Mouse (Mus musculus): ENCODE results near the gene Arhgap45.

Arhgap45 gene

GRCm38 (mm10) chr10:80014484-80015290, 1.8 kb upstream of the Arhgap45 start:
- in situ Hi-C loops (cut with MseI, MboI), result no loop called here

GRCm38 (mm10) chr10:80015583-80015982, 870 bp upstream of the Arhgap45 start:
- in situ Hi-C loops (cut with MseI, MboI), result no loop called here

GRCm38 (mm10) chr10:80016931-80017330, 478 bp downstream of the Arhgap45 start:
- in situ Hi-C loops (cut with MseI, MboI), result no loop called here

- in situ Hi-C loops (cut with MseI, MboI), result no loop called here
Measured at GRCm38 (mm10) chr10:80017361-80017760, 908 bp downstream of the Arhgap45 start.

- in situ Hi-C loops (cut with MseI, MboI), result no loop called here
Measured at GRCm38 (mm10) chr10:80017771-80018170, 1.3 kb downstream of the Arhgap45 start.

- in situ Hi-C loops (cut with MseI, MboI), result no loop called here
Measured at GRCm38 (mm10) chr10:80018739-80019297, 2.4 kb downstream of the Arhgap45 start.

- in situ Hi-C loops (cut with MseI, MboI), result no loop called here
Measured at GRCm38 (mm10) chr10:80019471-80020131, 3.1 kb downstream of the Arhgap45 start.

GRCm38 (mm10) chr10:80020191-80020590, 3.7 kb downstream of the Arhgap45 start:
- in situ Hi-C loops (cut with MseI, MboI), result no loop called here

GRCm38 (mm10) chr10:80020603-80021319, 4.3 kb downstream of the Arhgap45 start:
- in situ Hi-C loops (cut with MseI, MboI), result no loop called here

- in situ Hi-C loops (cut with MseI, MboI), result no loop called here
Measured at GRCm38 (mm10) chr10:80021320-80021641, 4.8 kb downstream of the Arhgap45 start.

GRCm38 (mm10) chr10:80022164-80022563, 5.7 kb downstream of the Arhgap45 start:
- in situ Hi-C loops (cut with MseI, MboI), result no loop called here

- in situ Hi-C loops (cut with MseI, MboI), result no loop called here
Measured at GRCm38 (mm10) chr10:80022806-80023205, 6.4 kb downstream of the Arhgap45 start.

- in situ Hi-C loops (cut with MseI, MboI), result no loop called here
Measured at GRCm38 (mm10) chr10:80023758-80024157, 7.3 kb downstream of the Arhgap45 start.

GRCm38 (mm10) chr10:80024229-80025043, 8.0 kb downstream of the Arhgap45 start:
- in situ Hi-C loops (cut with MseI, MboI), result no loop called here

GRCm38 (mm10) chr10:80025044-80025347, 8.5 kb downstream of the Arhgap45 start:
- in situ Hi-C loops (cut with MseI, MboI), result no loop called here

GRCm38 (mm10) chr10:80025463-80025862, 9.0 kb downstream of the Arhgap45 start:
- in situ Hi-C loops (cut with MseI, MboI), result no loop called here

- in situ Hi-C loops (cut with MseI, MboI), result no loop called here
Measured at GRCm38 (mm10) chr10:80025889-80026288, 9.4 kb downstream of the Arhgap45 start.

- in situ Hi-C loops (cut with MseI, MboI), result no loop called here
Measured at GRCm38 (mm10) chr10:80027681-80028520, 11.4 kb downstream of the Arhgap45 start.

- in situ Hi-C loops (cut with MseI, MboI), result no loop called here
Measured at GRCm38 (mm10) chr10:80028521-80028846, 12.0 kb downstream of the Arhgap45 start.

GRCm38 (mm10) chr10:80030191-80030590, 13.7 kb downstream of the Arhgap45 start:
- in situ Hi-C loops (cut with MseI, MboI), result no loop called here

- in situ Hi-C loops (cut with MseI, MboI), result no loop called here
Measured at GRCm38 (mm10) chr10:80030736-80031135, 14.3 kb downstream of the Arhgap45 start.
